Mouse (Mus musculus) spleen, postnatal 10 days (tissue): ENCODE data around the gene Zkscan3.
"Not testable (repeated sequence)": the region's sequence is repeated elsewhere in the genome, so short reads cannot be mapped to it uniquely, and the experiment has no call there.

Experiments used
- DNase-seq, 2 experiments: peaks; one replicate each; pipeline ENCODE4 v3.0.0; 2021 to 2022; ENCODE audit warnings: low spot score in 2 of 2

Gene Zkscan3

GRCm38 (mm10) chr13:21397486-21397885 lies 5.1 kb downstream of the Zkscan3 start:
- DNase-seq: no peak

- not testable (repeated sequence) for DNase-seq
These were observed 6.5 kb downstream of the Zkscan3 start for GRCm38 (mm10) chr13:21396048-21396447.

- DNase-seq: no peak
These were observed 6.9 kb downstream of the Zkscan3 start for GRCm38 (mm10) chr13:21395623-21396022.

- no peak for DNase-seq
These were observed 7.3 kb downstream of the Zkscan3 start for GRCm38 (mm10) chr13:21395211-21395610.

- no peak for DNase-seq
These were observed 24.8 kb downstream of the Zkscan3 start for GRCm38 (mm10) chr13:21377773-21378172.

GRCm38 (mm10) chr13:21372700-21373099 lies 29.9 kb downstream of the Zkscan3 start:
- no peak for DNase-seq

GRCm38 (mm10) chr13:21366635-21367034 lies 35.9 kb downstream of the Zkscan3 start:
- DNase-seq: no peak

GRCm38 (mm10) chr13:21363719-21364118 lies 38.8 kb downstream of the Zkscan3 start:
- DNase-seq: no peak

GRCm38 (mm10) chr13:21362621-21363248 lies 39.8 kb downstream of the Zkscan3 start, which contains the start of gene Zscan12:
Zscan12 (plus strand) TSS chr13:21362820.
- peak; percentile 60 to 80 for DNase-seq

- no peak for DNase-seq
These were observed 52.0 kb downstream of the Zkscan3 start for GRCm38 (mm10) chr13:21350593-21350992.

- no peak for DNase-seq
These were observed 55.9 kb downstream of the Zkscan3 start, which contains the start of gene Olfr1367 for GRCm38 (mm10) chr13:21346610-21347009. Olfr1367 (plus strand) TSS chr13:21346910.
